Mouse (Mus musculus) CD4-positive, CD25-positive, alpha-beta regulatory T cell, adult 2 months (primary cell): ENCODE measurements around the gene Cops4.
A peak's percentile ranks its signal among the peaks of the same experiment; 100 is the strongest.

Experiments used
- DNase-seq: peaks from one replicate; pipeline ENCODE4 v3.0.0-alpha.2; 2012; ENCODE audit warnings: low read depth, low spot score

The Cops4 gene

GRCm38 (mm10) chr5:100518049-100519026, at the start of gene Cops4:
Gene Cops4, plus strand, starts transcription at chr5:100518309.
- DNase-seq, result peak; percentile 99

DNA sequence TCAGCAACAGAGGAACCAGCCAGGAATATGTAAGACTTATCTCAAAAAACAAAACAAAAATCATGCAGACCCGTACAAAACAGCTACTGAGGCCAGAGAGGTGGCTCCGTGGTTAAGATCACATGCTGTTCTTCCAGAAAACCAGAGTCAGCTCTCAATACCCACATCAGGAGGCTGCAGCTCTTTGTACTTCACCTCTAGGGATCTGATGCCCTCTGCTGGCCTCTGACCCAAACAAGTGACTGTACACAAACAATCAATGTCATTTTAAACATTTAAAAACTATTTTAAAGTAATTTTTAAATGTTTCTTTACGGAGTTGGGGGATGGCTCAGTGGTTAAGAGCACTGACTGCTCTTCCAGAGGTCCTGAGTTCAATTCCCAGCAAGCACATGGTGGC, 41.8 kb upstream of the Cops4 start:
- peak; percentile 33 for DNase-seq

- DNase-seq, result no peak
Measured at GRCm38 (mm10) chr5:100477604-100478003, 40.5 kb upstream of the Cops4 start.

GRCm38 (mm10) chr5:100483569-100483968, 34.5 kb upstream of the Cops4 start:
- no peak for DNase-seq

DNA sequence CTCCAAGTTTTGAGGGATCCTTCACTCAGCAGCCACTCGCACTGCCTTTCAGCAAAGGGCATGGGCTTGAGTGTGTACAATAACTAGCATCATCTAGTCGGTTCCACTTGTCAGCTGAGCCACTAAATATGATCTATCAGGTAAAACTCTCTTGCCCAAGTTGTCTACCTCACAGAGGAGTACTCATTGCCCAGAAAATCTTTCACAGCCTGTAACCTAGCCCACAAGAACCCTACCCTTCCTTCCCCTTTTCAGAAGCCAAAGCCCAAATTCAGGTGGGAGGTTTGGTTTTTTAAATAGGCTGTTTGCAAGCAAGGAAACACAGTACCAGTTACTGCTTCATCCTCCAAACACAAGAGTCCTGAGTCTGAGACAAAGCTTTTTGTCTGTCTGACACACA, 31.0 kb upstream of the Cops4 start:
- no peak for DNase-seq

- no peak for DNase-seq
Measured at GRCm38 (mm10) chr5:100488231-100488630, 29.9 kb upstream of the Cops4 start.

- DNase-seq, result no peak
Measured at GRCm38 (mm10) chr5:100489340-100489739, 28.8 kb upstream of the Cops4 start.

DNA sequence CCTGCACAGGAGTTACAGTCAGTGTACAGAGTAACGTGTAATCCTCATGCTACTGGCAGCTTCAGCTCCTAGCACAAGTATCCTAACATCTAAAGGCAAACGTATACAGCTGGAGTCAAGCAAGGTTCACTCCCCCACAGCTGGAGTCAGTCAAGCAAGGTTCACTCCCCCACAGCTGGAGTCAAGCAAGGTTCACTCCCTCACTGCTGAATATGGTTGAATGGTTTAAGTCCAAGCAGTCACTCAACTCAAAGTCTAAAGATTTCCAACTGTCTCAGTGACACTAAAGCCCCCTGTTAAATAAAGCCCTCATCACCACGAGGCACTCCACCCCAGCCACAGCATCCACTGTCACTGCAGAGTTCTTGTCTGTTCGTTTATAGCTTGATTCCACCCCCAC, 26.4 kb upstream of the Cops4 start:
- no peak for DNase-seq

DNA sequence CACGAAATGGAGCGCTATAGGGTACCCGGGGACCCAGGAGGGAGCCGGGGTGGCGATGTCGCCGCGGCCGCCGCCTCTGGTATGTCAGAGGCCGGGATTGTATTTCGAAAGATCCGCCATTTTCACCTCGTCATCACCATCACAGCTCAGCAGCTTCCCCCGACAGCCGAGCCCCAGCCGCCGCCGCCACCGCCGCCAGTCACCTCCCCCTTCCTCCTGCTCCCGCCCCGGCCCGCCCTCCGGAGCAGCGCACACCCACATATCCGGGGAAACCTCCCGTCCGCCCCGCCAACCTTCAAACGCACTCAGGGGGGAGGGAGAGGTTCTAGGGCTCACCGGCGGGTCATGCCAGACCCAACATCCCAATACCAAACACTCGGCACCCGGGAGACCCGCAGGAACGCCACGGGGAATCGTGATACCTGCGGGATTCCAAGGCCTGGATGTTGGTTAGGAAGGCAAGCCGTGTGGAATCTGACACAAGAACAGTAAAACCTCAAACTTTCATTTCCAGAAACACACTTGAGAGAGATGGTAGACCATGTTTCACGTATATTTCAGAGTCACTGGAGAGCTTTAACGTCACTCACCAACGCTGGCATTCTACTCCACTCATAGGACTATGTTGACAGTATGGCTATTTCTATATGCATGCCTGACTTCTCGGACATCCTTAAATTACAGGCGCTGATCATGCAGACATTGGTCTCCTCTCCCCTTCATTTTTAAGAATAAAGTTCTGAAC, 19.5 kb upstream of the Cops4 start:
- DNase-seq, result peak; percentile 93

DNA sequence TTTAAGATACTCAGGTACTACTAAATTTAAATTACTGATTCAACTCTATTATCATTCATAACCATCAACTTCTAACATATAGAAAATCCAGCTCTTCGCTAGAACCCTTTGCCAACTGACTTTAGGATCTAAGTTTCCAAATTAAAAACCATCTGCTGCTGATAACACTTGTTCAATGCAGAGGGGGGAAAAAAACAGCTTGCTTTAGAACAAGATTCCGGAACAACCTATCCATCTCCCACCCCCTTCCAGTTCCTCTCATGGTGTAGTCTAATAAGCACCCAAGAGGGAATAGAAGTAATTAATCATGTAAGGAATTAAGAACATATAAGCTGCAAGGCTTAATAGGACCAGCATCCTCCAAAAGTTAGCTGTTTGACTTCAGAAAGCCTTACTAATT, 18.9 kb upstream of the Cops4 start:
- DNase-seq, result no peak

DNA sequence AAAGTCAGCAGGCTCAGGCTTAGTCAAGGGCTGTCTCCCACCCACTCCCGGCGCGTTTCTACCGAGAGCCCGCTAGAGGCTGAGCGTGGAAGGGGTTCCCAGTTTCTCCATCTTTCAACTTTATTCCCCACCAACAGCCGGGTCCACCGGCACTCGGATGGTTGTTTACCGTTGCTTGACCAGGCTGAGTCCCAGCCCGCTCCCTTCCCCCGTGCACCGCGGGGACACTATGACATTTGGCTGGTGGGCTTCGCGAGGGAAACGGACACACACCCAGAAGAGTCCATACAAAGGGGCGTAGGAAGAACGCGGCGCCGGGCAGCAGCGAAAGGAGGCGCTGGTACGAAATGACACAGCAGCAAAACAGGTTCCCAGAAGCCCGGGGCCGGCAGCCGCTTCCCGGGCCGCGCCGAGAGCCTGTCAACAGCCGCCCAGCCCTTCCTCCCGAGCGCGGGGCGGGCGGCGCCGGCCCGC, 18.2 kb upstream of the Cops4 start:
- peak; percentile 64 for DNase-seq

DNA sequence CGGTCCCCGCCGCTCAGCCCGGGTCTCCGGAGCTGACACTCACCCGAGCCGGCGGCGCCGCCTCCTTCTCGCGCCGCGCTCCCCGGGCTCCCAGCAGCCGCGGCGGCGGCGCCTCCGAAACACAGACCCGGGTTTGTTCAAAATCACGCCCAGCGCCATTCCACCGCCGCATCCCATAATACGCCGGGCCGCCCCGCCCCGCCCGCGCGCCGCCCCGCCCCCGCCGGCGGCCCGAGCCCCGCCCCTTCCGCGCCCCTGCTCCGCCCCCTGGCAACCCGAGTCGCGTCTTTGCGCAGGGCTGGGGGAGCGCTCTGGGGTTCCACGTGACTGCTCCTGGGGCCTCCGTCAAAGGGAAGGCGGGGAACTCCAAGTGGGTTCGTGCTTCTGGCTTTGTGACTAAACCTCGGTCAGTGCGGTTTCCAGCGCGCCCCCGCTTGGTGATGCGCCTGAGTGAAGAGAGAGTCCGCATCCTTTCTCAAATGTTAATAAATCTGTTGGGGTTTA, 17.6 kb upstream of the Cops4 start, which contains the start of gene Lin54:
Lin54 (minus strand) TSS at position 182 of the 504 bp plus-strand sequence.
- DNase-seq, result peak; percentile 97

DNA sequence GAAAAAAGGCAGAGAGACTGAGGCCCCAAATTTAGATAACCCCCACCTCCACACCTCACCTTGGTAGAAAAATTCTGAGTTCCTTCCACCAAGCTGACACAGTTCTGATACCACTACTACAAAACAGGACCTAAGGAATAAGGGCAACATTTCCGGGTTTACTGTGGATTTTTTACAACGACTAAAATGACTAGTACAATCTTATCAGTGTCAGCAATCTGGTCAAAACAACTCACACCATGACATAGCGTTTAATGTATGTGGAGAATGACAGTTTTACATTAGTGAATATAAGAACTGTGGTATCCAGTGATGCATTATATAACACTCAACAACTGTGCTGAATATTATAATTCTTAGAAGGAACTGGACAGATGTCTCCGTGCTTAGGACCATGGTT, 16.8 kb upstream of the Cops4 start:
- peak; percentile 50 for DNase-seq

DNA sequence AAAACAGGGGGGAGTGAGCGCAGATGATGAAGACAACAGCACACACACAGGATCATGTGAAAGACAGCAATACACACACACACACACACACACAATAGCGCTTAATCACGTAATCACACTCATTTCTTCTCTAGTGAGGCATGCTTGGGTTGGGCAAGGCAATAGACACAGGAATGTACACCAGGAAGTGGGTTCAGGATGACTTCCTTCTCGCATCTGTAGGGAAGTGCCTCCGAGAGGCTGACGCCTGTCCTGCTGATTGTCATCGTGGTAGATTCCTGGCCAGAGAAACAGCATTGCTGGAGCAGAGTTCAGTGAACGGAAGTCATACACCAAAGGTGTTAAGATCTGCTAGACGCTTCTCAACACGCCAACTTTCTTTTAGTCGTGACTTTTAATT, 8.9 kb upstream of the Cops4 start:
- DNase-seq, result peak; percentile 30

- DNase-seq, result no peak
Measured at GRCm38 (mm10) chr5:100512576-100512975, 5.5 kb upstream of the Cops4 start.

DNA sequence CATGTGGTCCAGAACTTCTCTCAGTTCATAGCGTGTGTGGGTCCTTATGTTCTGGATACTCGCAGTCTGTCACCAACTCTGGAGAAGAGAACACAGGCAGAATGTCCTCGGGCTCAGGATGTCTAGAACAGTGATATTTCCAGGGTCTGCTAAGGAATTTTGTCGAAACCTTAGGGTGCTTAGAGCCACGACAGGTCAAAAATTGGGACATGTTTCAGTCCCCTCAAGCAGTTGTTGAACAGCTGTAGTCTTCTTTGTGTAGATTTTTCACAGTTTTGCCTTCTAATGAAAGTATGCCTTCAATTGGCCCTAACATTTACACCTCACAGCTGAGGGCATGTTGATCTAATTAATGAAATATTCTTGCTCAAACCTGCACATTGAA, 910 bp downstream of the Cops4 start:
- DNase-seq, result no peak

DNA sequence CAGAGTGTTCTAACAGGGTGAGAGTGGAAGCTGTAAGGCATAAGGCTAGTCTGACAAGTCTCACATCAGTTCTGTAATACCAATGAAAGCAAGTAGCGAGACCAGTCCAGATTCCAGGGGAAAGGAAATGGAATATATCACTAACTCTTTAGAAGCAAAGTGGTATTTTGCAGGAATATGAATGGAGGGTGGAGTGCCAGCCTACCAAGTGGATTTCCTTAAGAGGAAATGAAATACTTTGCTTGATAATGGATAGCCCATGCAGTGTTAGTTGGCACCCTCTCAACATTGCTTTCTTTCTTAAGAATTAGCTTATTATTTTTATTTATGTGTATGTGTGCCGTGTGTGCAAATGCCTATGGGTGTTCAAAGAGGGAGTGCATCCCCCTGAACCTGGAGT, 2.1 kb downstream of the Cops4 start:
- DNase-seq, result no peak

GRCm38 (mm10) chr5:100523331-100523730, 5.2 kb downstream of the Cops4 start:
- no peak for DNase-seq

DNA sequence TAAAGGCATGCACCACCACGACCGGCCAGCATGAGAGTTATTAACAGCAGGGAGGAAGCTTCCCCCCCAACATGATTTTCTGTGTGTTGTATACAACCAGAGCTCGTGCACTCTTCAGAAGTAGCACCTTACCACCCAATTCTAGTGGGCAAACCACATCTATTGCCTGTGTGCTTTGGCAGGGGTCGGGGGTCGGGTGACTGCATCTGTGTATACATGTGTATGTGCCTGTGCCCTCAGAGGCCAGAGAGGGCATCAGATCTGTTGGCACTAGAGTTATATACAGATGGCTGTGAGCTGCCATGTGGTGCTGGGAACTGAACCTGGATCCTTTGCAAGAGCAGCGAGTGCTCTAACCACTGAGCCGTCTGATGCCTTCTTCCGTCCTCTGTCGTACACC, 6.8 kb downstream of the Cops4 start:
- DNase-seq, result no peak

GRCm38 (mm10) chr5:100525620-100526019, 7.5 kb downstream of the Cops4 start:
- DNase-seq, result no peak

DNA sequence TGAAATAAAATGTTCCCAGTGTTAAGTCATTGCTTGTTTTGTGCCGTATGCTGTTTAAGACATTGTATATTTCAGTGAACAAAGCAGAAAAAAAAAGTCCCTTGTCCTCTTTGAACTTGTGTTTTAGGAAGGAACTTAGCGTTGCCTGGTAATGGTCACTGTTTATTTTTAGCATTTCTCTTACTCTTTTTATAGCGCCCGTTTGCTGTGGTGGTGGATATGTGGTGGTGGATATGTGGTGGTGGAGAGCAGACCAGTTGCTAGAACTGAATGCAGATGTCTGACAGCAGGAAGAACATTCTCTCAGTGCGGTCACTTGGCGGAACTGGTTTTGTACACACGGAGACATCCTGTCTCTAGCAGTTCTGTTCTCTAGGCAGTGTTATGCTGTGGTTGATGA, 8.1 kb downstream of the Cops4 start:
- peak; percentile 74 for DNase-seq

DNA sequence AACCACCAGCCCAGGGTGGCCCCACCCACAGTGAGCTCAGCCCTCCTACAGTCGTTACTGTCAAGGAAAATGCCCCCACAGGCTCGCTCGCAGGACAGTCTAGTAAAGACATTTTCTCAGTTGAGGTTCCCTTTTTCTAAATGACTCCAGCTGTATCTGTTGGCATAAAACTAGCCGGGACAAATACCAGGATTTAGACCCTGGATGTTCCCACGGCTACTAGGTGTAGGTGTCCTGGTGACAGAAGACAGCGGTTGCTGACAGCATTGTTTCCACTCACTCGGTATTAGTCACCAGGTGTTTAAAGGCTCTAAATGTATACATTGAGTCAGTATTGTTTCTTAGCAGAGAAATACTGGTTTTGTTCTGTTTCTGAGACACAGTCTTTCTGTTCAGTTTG, 17.7 kb downstream of the Cops4 start:
- DNase-seq, result peak; percentile 20
